Mouse (Mus musculus) small intestine, adult 2 months (tissue): ENCODE measurements around the gene Cacna1h. TPM values are rescaled to one million over a fixed set of nuclear protein-coding genes. Genes with fewer than 3 reads are reported as not detected.

Experiments
- H3K27ac ChIP-seq: fragments of 200-500 bp; 2 replicates; pipeline ENCODE4 v1.5.1; 2012; ENCODE audit warnings: low read depth, low read length, control low read depth, inconsistent platforms; ENCODE audit not compliant: insufficient read depth
- H3K27me3 ChIP-seq: fragments of 200-500 bp; 2 replicates; pipeline ENCODE4 v1.6.1; 2012; ENCODE audit warnings: mild to moderate bottlenecking, moderate library complexity, low read length, inconsistent platforms; ENCODE audit not compliant: control insufficient read depth, insufficient read depth
- H3K36me3 ChIP-seq: fragments of 200-500 bp; 2 replicates; pipeline ENCODE4 v1.6.1; 2012; ENCODE audit warnings: mild to moderate bottlenecking, low read length, control low read depth, inconsistent platforms; ENCODE audit not compliant: control insufficient read depth, insufficient read depth
- H3K4me1 ChIP-seq: fragments of 200-500 bp; 2 replicates; pipeline ENCODE4 v1.6.1; 2012; ENCODE audit warnings: low read length, inconsistent platforms, mixed read lengths; ENCODE audit not compliant: control insufficient read depth, insufficient read depth, insufficient read length
- H3K4me3 ChIP-seq: fragments of 200-500 bp; 2 replicates; pipeline ENCODE4 v1.5.1; 2012; ENCODE audit warnings: low read depth, mild to moderate bottlenecking, control low read depth, inconsistent platforms, low read length, moderate library complexity
- CTCF ChIP-seq: fragments of 200-500 bp; IDR thresholded peaks from 2 replicates; pipeline ENCODE4 v1.5.1; 2012; ENCODE audit warnings: low read depth, mild to moderate bottlenecking, control low read depth, inconsistent platforms, low read length, moderate library complexity, mixed read lengths; ENCODE audit not compliant: insufficient replicate concordance, insufficient read length; ENCODE audit errors: extremely low read depth
- POLR2A ChIP-seq: fragments of 200-500 bp; IDR thresholded peaks from 2 replicates; pipeline ENCODE4 v1.6.1; 2012; ENCODE audit warnings: low read depth, mild to moderate bottlenecking, control low read depth, inconsistent platforms, low read length, moderate library complexity
- WGBS: fragments of 180-500 bp; shearing (Covaris S2); methylation state at CpG from one replicate; pipeline ENCODE4 v1.1.7; 2018; 5-methylcytosine and 5-hydroxymethylcytosine counted together
- polyA plus RNA-seq: library from polyadenylated mRNA; depleted of rRNA; stranded (reverse); fragments of >200 nt; gene quantifications from 2 replicates; pipeline ENCODE4 v1.2.3, GENCODE M21; 2012

The Cacna1h gene
- polyA plus RNA-seq, 1 experiment: 19.6 TPM

GRCm38 (mm10) chr17:25472044-25472443 is 38.5 kb upstream of the Cacna1h start:
- Histone ChIP-seq H3K27me3 (no peaks in the 10 kb centered on the region), H3K27ac (no peak overlapping the region), H3K4me3 (no peak overlapping the region), H3K36me3 (no peaks in the 10 kb centered on the region), H3K4me1 (peaks cover 2% of the 10 kb centered on the region)
- 35% methylated on average over 14 of the region's 14 CpGs for WGBS
- TF ChIP-seq CTCF (no peak), POLR2A (no peak)

- no peaks in the 10 kb centered on the region for H3K27me3 ChIP-seq
- 24% methylated on average over 8 of the region's 8 CpGs for WGBS
These were observed 37.8 kb upstream of the Cacna1h start for GRCm38 (mm10) chr17:25471418-25471817.

GRCm38 (mm10) chr17:25469798-25470197 is 36.2 kb upstream of the Cacna1h start:
- WGBS: 21% methylated on average over 8 of the region's 8 CpGs
- Histone ChIP-seq H3K36me3 (no peaks in the 10 kb centered on the region), H3K27ac (no peak overlapping the region), H3K4me3 (no peak overlapping the region), H3K4me1 (peaks cover 1% of the 10 kb centered on the region), H3K27me3 (no peaks in the 10 kb centered on the region)
- no peak for TF ChIP-seq POLR2A
- peak; percentile 55; the same call in 1 of the 2 replicates for TF ChIP-seq CTCF

More at GRCm38 (mm10) chr17:25471418-25471817, 37.8 kb upstream of the Cacna1h start:
- Histone ChIP-seq H3K27ac (no peak overlapping the region), H3K4me3 (no peak overlapping the region), H3K36me3 (no peaks in the 10 kb centered on the region), H3K4me1 (peaks cover 2% of the 10 kb centered on the region)
- no peak for TF ChIP-seq POLR2A
- TF ChIP-seq CTCF: no peak

- 67% methylated on average over 6 of the region's 6 CpGs for WGBS
- TF ChIP-seq POLR2A (no peak), CTCF (no peak)
These were observed 34.7 kb upstream of the Cacna1h start for GRCm38 (mm10) chr17:25468301-25468700.

GRCm38 (mm10) chr17:25467781-25468180 is 34.2 kb upstream of the Cacna1h start:
- 44% methylated on average over 6 of the region's 6 CpGs for WGBS
- Histone ChIP-seq H3K4me3 (no peak overlapping the region), H3K4me1 (no peaks in the 10 kb centered on the region; the same call in 1 of the 2 replicates), H3K27ac (no peak overlapping the region), H3K36me3 (no peaks in the 10 kb centered on the region), H3K27me3 (no peaks in the 10 kb centered on the region)
- TF ChIP-seq CTCF: no peak
- no peak for TF ChIP-seq POLR2A

More at GRCm38 (mm10) chr17:25468301-25468700, 34.7 kb upstream of the Cacna1h start:
- H3K4me1 ChIP-seq: no peaks in the 10 kb centered on the region; the same call in 1 of the 2 replicates
- H3K4me3 ChIP-seq: no peak overlapping the region
- no peaks in the 10 kb centered on the region for H3K27me3 ChIP-seq
- no peaks in the 10 kb centered on the region for H3K36me3 ChIP-seq
- no peak overlapping the region for H3K27ac ChIP-seq

- H3K27me3 ChIP-seq: no peaks in the 10 kb centered on the region
- no peak for TF ChIP-seq CTCF
- TF ChIP-seq POLR2A: no peak
- H3K4me1 ChIP-seq: peaks cover 2% of the 10 kb centered on the region; the same call in 1 of the 2 replicates
- 83% methylated on average over 2 of the region's 2 CpGs for WGBS
- no peak overlapping the region for H3K4me3 ChIP-seq
- no peaks in the 10 kb centered on the region for H3K36me3 ChIP-seq
- no peak overlapping the region for H3K27ac ChIP-seq
These were observed 32.7 kb upstream of the Cacna1h start for GRCm38 (mm10) chr17:25466257-25466656.

- Histone ChIP-seq H3K36me3 (no peaks in the 10 kb centered on the region), H3K4me3 (no peak overlapping the region), H3K27me3 (no peaks in the 10 kb centered on the region), H3K4me1 (peaks cover 2% of the 10 kb centered on the region; the same call in 1 of the 2 replicates), H3K27ac (no peak overlapping the region)
- 76% methylated on average over 4 of the region's 4 CpGs for WGBS
- TF ChIP-seq CTCF (no peak), POLR2A (no peak)
These were observed 30.5 kb upstream of the Cacna1h start for GRCm38 (mm10) chr17:25464091-25464490.
